Mouse (Mus musculus) liver, postnatal 0 days (tissue): ENCODE measurements at regions not wholly inside any gene's neighbourhood (a gene's known extent, or its start where the extent isn't known, plus 50 kb on each side); places are given as distances from the start of the nearest gene placed in this dataset.

ENCODE experiments used
- CTCF ChIP-seq: sonication (generic); IDR thresholded peaks from 2 replicates; pipeline ENCODE4 v1.5.1; 2016; ENCODE audit warnings: antibody characterized with exemption, low read depth
- EP300 ChIP-seq: IDR thresholded peaks from 2 replicates; pipeline ENCODE4 v1.6.1; 2016; ENCODE audit warnings: antibody characterized with exemption, low read depth, mild to moderate bottlenecking

DNA sequence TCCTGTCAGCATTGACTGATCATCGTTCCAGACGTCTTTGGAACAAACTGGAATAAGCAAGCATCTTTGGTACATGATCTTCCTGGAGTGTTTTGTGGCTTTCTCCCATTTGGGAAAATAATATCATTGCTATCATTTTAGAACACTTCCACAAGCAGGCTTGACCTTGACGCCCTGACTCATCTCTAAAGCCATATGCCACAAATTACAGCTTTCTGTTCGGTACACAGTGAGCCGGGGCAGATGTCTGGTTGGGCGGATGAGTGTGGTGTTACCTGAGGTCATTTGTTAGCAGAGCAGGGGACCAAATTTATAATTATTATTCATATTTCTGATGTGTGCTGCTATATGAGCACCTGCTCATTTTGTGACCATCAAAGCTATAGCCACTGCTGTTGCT, 83.3 kb upstream of the Pmfbp1 start:
- TF ChIP-seq CTCF (no peak), EP300 (no peak)
